Mouse (Mus musculus): ENCODE measurements at regions not wholly inside any gene's neighbourhood (a gene's known extent, or its start where the extent isn't known, plus 50 kb on each side); places are given as distances from the start of the nearest gene placed in this dataset.

DNA sequence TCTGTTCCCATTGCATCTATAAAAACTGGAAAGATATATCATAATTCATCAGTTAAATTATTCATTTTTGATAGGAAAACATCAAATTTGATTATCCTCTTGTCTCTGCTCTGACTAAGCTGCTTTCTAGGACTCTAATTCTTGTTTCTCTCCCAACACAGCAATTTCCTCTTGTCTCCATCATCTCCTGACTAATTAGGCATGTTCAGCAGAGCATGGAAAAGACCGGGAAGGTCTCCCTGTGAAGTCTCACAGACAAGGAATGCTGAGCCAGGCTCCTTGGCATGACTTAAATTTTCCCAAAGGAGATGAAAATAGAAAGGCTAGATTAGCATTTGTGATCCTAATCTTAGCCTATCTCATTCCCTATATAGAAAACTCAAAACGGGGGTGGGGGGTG lies 192.3 kb downstream of the Chrna7 start:
- DNase-seq: no peak

DNA sequence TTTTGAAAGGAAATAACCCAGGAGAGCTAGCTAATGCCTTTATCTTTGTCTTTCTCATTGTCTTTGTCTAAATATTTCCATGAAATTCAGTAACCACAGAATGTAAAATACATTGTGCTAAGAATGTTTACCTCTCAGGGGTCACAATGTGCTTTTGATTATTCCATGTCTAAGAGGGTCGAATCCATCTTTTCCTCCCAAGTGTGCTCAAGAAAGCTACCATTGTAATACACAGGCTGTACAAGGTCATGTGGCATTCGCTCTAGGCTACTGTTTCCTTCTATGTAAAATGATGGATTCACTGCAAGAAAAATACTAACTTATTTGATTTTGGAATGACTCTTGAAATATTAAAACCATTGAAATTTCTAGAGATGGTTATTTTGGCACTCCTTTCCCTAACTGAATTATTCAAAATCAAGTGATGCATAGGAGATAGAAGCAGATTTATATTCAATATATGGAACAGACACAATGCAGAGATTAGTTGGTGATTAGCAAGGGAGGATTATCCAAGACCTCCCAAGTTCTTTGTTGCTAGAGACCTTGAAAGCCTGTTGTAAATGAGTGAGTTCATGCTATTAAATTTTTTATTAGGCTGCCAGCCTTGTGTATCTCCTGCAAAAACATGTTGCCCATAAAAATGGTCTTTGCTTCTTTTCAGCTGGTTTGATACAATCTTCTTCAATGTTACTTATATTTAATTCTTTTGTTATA lies 193.4 kb downstream of the Chrna7 start:
- DNase-seq: no peak

DNA sequence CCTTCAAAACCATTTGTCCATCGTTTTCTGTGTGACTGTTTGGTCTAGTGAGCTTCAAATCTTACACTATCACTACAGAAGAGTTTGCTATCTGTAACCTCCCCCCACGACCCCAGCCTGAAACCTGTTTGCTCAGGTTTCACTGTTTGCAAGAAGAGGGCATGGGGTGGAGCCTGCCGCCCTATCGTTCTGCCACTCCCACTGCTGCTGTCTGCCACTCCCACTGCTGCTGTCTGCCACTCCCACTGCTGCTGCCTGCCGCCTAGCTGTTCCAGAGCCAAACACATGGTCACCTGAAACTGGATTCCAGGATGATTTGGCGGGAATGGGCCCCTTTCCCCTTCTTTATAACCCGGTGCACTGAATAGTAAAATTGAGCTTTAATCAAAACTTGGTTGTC lies 157.6 kb upstream of the A26c2 start:
- peak; percentile 0 for DNase-seq

Measured in lung, postnatal 14 days (tissue).